Mouse (Mus musculus): Measurements from ENCODE around the gene Dido1.

GRCm38 (mm10) chr2:180705975-180706374 lies 3.8 kb downstream of the Dido1 start:
- TF ChIP-seq MAFK (IDR thresholded peaks at IDR 0.05; ENCODE audit: insufficient read depth, low read depth, low read length) = no peak
- no peak for TF ChIP-seq CHD2 (IDR thresholded peaks at IDR 0.05; ENCODE audit: low read depth, low read length)
- no peak for TF ChIP-seq ZNF384 (IDR thresholded peaks at IDR 0.05; ENCODE audit: low read depth, low read length)
- no peak for TF ChIP-seq ZC3H11A (IDR thresholded peaks at IDR 0.05; ENCODE audit: borderline replicate concordance, low read depth, low read length)

All from ES-E14 (cell line).